Mouse (Mus musculus) olfactory bulb, adult 2 months (tissue): ENCODE data around the gene Fcer1g.

Experiments used
- CTCF ChIP-seq: fragments of 200-500 bp; IDR thresholded peaks from 2 replicates; pipeline ENCODE4 v1.5.1; 2012; ENCODE audit warnings: low read depth, mild to moderate bottlenecking, low read length, moderate library complexity; ENCODE audit not compliant: insufficient read depth
- POLR2A ChIP-seq: fragments of 200-500 bp; IDR thresholded peaks from 2 replicates; pipeline ENCODE4 v1.6.1; 2012; ENCODE audit warnings: mild to moderate bottlenecking, low read depth, low read length, moderate library complexity; ENCODE audit not compliant: insufficient read depth

DNA sequence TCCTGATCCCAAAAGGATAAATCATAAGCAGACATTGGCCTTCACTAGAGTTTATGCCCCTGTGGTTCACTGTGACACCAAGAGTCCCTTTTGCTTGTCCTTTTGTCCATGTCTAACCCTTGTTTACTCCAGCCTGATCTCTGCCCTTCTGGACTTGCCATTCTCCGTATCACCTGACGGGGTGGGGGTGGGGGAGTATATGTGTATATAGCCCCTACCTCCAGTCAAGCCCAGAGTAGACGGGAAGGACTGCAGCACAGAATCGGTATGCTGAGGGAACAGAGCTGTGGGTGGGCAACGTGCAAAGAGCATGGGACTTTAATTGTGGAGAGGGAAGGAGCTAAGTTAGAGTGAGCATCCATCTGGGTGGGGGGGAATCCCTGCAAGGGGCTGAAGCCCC lies 9.3 kb downstream of the Fcer1g start, which contains the start of gene Apoa2:
- TF ChIP-seq CTCF = no peak
- no peak for TF ChIP-seq POLR2A
